ENCODE assay signal across 25 mouse cellular contexts in genomic region chr11:64846577-64847147, GRCm38 (mm10).
DNase-seq lines count a peak whose midpoint lies in the region; ATAC-seq and TF ChIP-seq lines count a peak whose summit lies in the region.
"Had no signal": no experiment of that assay in that cellular context is flagged by ENCODE, and none has a peak within 500 bp of the region (broad histone marks: within the 10 kb centered on the region; RNA-seq: fewer than 3 reads in every experiment).

No protein-coding gene starts in this region.

- H3K9ac ChIP-seq in forebrain, embryonic 11.5 days (ENCODE audit: low read length), result no peak overlapping the region
- no peak overlapping the region for H3K9ac ChIP-seq in forebrain, postnatal 0 days
- H3K9ac ChIP-seq in lung, embryonic 16.5 days (ENCODE audit: low read length), result no peak overlapping the region
- H3K9ac ChIP-seq in lung, postnatal 0 days (replicated peaks; ENCODE audit: low read depth), result no peak overlapping the region
- no peak overlapping the region for H3K9ac ChIP-seq in forebrain, embryonic 14.5 days (ENCODE audit: low read length)
- no peak overlapping the region for H3K9ac ChIP-seq in forebrain, embryonic 16.5 days (replicated peaks; ENCODE audit: low read depth, low read length)
- H3K9ac ChIP-seq: embryonic facial prominence, embryonic 12.5 days had no signal

- no peak for TF ChIP-seq EP300 in lung, postnatal 0 days (IDR thresholded peaks at IDR 0.05)

- H3K4me3 ChIP-seq in forebrain, embryonic 11.5 days (ENCODE audit: low read depth, low read length), result no peak overlapping the region
- H3K4me3 ChIP-seq in forebrain, postnatal 0 days (ENCODE audit: low read depth, low read length), result no peak overlapping the region
- no peak overlapping the region for H3K4me3 ChIP-seq in lung, embryonic 16.5 days (ENCODE audit: low read length)
- H3K4me3 ChIP-seq in lung, postnatal 0 days (ENCODE audit: low read depth, low read length), result no peak overlapping the region
- no peak overlapping the region for H3K4me3 ChIP-seq in forebrain, embryonic 14.5 days (ENCODE audit: low read depth, low read length)
- no peak overlapping the region for H3K4me3 ChIP-seq in forebrain, embryonic 16.5 days (replicated peaks; ENCODE audit: low read length)
- H3K4me3 ChIP-seq in embryonic facial prominence, embryonic 10.5 days, result no peak overlapping the region
- H3K4me3 ChIP-seq: embryonic facial prominence, embryonic 12.5 days had no signal

- no peak for TF ChIP-seq CTCF in forebrain, postnatal 0 days (IDR thresholded peaks at IDR 0.05; ENCODE audit: low read depth)
- TF ChIP-seq CTCF in lung, postnatal 0 days (IDR thresholded peaks at IDR 0.05), result no peak

- peak; percentile 56; the same call in 1 of the 2 replicates for ATAC-seq in forebrain, embryonic 11.5 days (replicated peaks; ENCODE audit: low FRiP score)
- no peak for ATAC-seq in forebrain, postnatal 0 days
- ATAC-seq in lung, embryonic 16.5 days (ENCODE audit: low read depth), result peak; percentile 54; the same call in 1 of the 2 replicates
- no peak for ATAC-seq in lung, postnatal 0 days
- ATAC-seq in forebrain, embryonic 14.5 days, result peak; percentile 82
- ATAC-seq in forebrain, embryonic 16.5 days, result peak; percentile 52; the same call in 1 of the 2 replicates
- ATAC-seq: activated CD4-positive, CD25-positive, alpha-beta regulatory T cell, adult 4 months; CD4-positive, CD25-positive, alpha-beta regulatory T cell, adult 4 months; Patski had no signal

- H3K9me3 ChIP-seq in forebrain, embryonic 11.5 days (ENCODE audit: control insufficient read depth, low read length), result no peaks in the 10 kb centered on the region
- H3K9me3 ChIP-seq in forebrain, postnatal 0 days (ENCODE audit: low read length), result no peaks in the 10 kb centered on the region
- no peaks in the 10 kb centered on the region for H3K9me3 ChIP-seq in lung, embryonic 16.5 days (ENCODE audit: control insufficient read depth, low read length)
- H3K9me3 ChIP-seq in lung, postnatal 0 days (ENCODE audit: low read length), result no peaks in the 10 kb centered on the region
- H3K9me3 ChIP-seq in forebrain, embryonic 14.5 days (replicated peaks; ENCODE audit: control insufficient read depth, low read length), result no peaks in the 10 kb centered on the region
- H3K9me3 ChIP-seq in forebrain, embryonic 16.5 days (ENCODE audit: control insufficient read depth, low read length), result no peaks in the 10 kb centered on the region
- no peaks in the 10 kb centered on the region for H3K9me3 ChIP-seq in embryonic facial prominence, embryonic 10.5 days
- H3K9me3 ChIP-seq: embryonic facial prominence, embryonic 12.5 days had no signal

- H3K4me2 ChIP-seq in forebrain, embryonic 11.5 days (ENCODE audit: low read depth, low read length, severe bottlenecking), result no peak overlapping the region
- H3K4me2 ChIP-seq in forebrain, postnatal 0 days (ENCODE audit: low read depth), result no peak overlapping the region
- no peak overlapping the region for H3K4me2 ChIP-seq in lung, embryonic 16.5 days (ENCODE audit: low read depth, low read length)
- H3K4me2 ChIP-seq in lung, postnatal 0 days (replicated peaks; ENCODE audit: low read depth, low read length), result no peak overlapping the region
- no peak overlapping the region for H3K4me2 ChIP-seq in forebrain, embryonic 14.5 days (ENCODE audit: low read length)
- no peak overlapping the region for H3K4me2 ChIP-seq in forebrain, embryonic 16.5 days (ENCODE audit: low read length)
- H3K4me2 ChIP-seq: embryonic facial prominence, embryonic 12.5 days had no signal

- no peaks in the 10 kb centered on the region for H3K36me3 ChIP-seq in forebrain, embryonic 11.5 days (ENCODE audit: control insufficient read depth, insufficient read depth, low read length)
- H3K36me3 ChIP-seq in forebrain, postnatal 0 days (ENCODE audit: insufficient read depth), result no peaks in the 10 kb centered on the region
- no peaks in the 10 kb centered on the region for H3K36me3 ChIP-seq in lung, embryonic 16.5 days (ENCODE audit: control insufficient read depth, insufficient read depth, low read length)
- H3K36me3 ChIP-seq in lung, postnatal 0 days (ENCODE audit: insufficient read depth, low read length), result no peaks in the 10 kb centered on the region
- no peaks in the 10 kb centered on the region for H3K36me3 ChIP-seq in forebrain, embryonic 14.5 days (ENCODE audit: control insufficient read depth, insufficient read depth, low read length)
- H3K36me3 ChIP-seq in forebrain, embryonic 16.5 days (ENCODE audit: control insufficient read depth, insufficient read depth), result no peaks in the 10 kb centered on the region
- no peaks in the 10 kb centered on the region for H3K36me3 ChIP-seq in embryonic facial prominence, embryonic 10.5 days (replicated peaks)
- H3K36me3 ChIP-seq: embryonic facial prominence, embryonic 12.5 days; G1E had no signal

- H3K27me3 ChIP-seq in forebrain, embryonic 11.5 days (ENCODE audit: control insufficient read depth, insufficient read depth, low read length), result no peaks in the 10 kb centered on the region
- no peaks in the 10 kb centered on the region for H3K27me3 ChIP-seq in forebrain, postnatal 0 days (ENCODE audit: insufficient read depth, low read length)
- H3K27me3 ChIP-seq in lung, embryonic 16.5 days (ENCODE audit: control insufficient read depth, insufficient read depth, low read depth, low read length), result no peaks in the 10 kb centered on the region
- H3K27me3 ChIP-seq in lung, postnatal 0 days (replicated peaks; ENCODE audit: insufficient read depth, low read length), result no peaks in the 10 kb centered on the region
- no peaks in the 10 kb centered on the region for H3K27me3 ChIP-seq in forebrain, embryonic 14.5 days (replicated peaks; ENCODE audit: control insufficient read depth, insufficient read depth, low read length)
- no peaks in the 10 kb centered on the region for H3K27me3 ChIP-seq in forebrain, embryonic 16.5 days (replicated peaks; ENCODE audit: control insufficient read depth, insufficient read depth, low read length)
- no peaks in the 10 kb centered on the region for H3K27me3 ChIP-seq in embryonic facial prominence, embryonic 10.5 days (replicated peaks; ENCODE audit: low read depth, poor library complexity, severe bottlenecking)
- H3K27me3 ChIP-seq: CH12.LX; embryonic facial prominence, embryonic 12.5 days had no signal

- WGBS in forebrain, embryonic 11.5 days, result 65% methylated on average over 7 of the region's 7 CpGs
- 25% methylated on average over 7 of the region's 7 CpGs for WGBS in forebrain, postnatal 0 days
- WGBS in lung, embryonic 16.5 days, result 72% methylated on average over 7 of the region's 7 CpGs
- 64% methylated on average over 7 of the region's 7 CpGs for WGBS in lung, postnatal 0 days
- WGBS in forebrain, embryonic 14.5 days, result 18% methylated on average over 7 of the region's 7 CpGs
- WGBS in forebrain, embryonic 16.5 days, result 21% methylated on average over 7 of the region's 7 CpGs
- whole genome bisulfite sequencing in embryonic facial prominence, embryonic 10.5 days, result 87% methylated on average over 7 of the region's 7 CpGs

- H3K27ac ChIP-seq in forebrain, embryonic 11.5 days (ENCODE audit: low read depth, low read length), result no peak overlapping the region
- H3K27ac ChIP-seq in forebrain, postnatal 0 days (ENCODE audit: low read depth, low read length), result no peak overlapping the region
- no peak overlapping the region for H3K27ac ChIP-seq in lung, embryonic 16.5 days (ENCODE audit: low read length)
- H3K27ac ChIP-seq in lung, postnatal 0 days (ENCODE audit: low read length), result no peak overlapping the region
- no peak overlapping the region for H3K27ac ChIP-seq in forebrain, embryonic 14.5 days (ENCODE audit: low read depth, low read length)
- H3K27ac ChIP-seq in forebrain, embryonic 16.5 days (ENCODE audit: low read length), result no peak overlapping the region
- H3K27ac ChIP-seq in embryonic facial prominence, embryonic 10.5 days (replicated peaks), result no peak overlapping the region
- H3K27ac ChIP-seq: embryonic facial prominence, embryonic 12.5 days had no signal

- H3K4me1 ChIP-seq in forebrain, embryonic 11.5 days (replicated peaks; ENCODE audit: control insufficient read depth, insufficient read depth, low read length), result no peaks in the 10 kb centered on the region
- H3K4me1 ChIP-seq in forebrain, postnatal 0 days (ENCODE audit: insufficient read depth), result no peaks in the 10 kb centered on the region
- peaks cover 5% of the 10 kb centered on the region for H3K4me1 ChIP-seq in lung, embryonic 16.5 days (replicated peaks; ENCODE audit: control insufficient read depth, insufficient read depth, low read length)
- H3K4me1 ChIP-seq in lung, postnatal 0 days (ENCODE audit: insufficient read depth, low read depth, low read length), result no peaks in the 10 kb centered on the region
- no peaks in the 10 kb centered on the region for H3K4me1 ChIP-seq in forebrain, embryonic 14.5 days (ENCODE audit: control insufficient read depth, insufficient read depth, low read length)
- H3K4me1 ChIP-seq in forebrain, embryonic 16.5 days (replicated peaks; ENCODE audit: control insufficient read depth, insufficient read depth, low read length), result no peaks in the 10 kb centered on the region
- H3K4me1 ChIP-seq in embryonic facial prominence, embryonic 10.5 days, result peaks cover 11% of the 10 kb centered on the region
- H3K4me1 ChIP-seq: embryonic facial prominence, embryonic 12.5 days had no signal

- DNase-seq in forebrain, embryonic 11.5 days (ENCODE audit: low spot score), result no peak
- DNase-seq in forebrain, postnatal 0 days, result no peak
- DNase-seq in lung, postnatal 0 days (ENCODE audit: low spot score), result no peak
- peak; percentile 75 for DNase-seq in forebrain, embryonic 14.5 days (ENCODE audit: low spot score)
- DNase-seq in embryonic facial prominence, embryonic 10.5 days (ENCODE audit: low spot score), result no peak
- no peak for DNase-seq in right cerebral cortex, adult 2 months (ENCODE audit: low spot score in 2 of 2)
- DNase-seq: adrenal gland, adult 8-10 months; adrenal gland, postnatal 14 days; adrenal gland, postnatal 36 days; B cell, adult 2 months; cerebellum, adult 11 months; cerebellum, adult 18-20 months; cerebellum, adult 8-10 months; cerebellum, adult 9-11 months; cerebellum, postnatal 14 days; cerebellum, postnatal 36 days; embryo, embryonic 11 days had no signal

Comparison
In these comparisons a context has a peak if more than half of its experiments do, and no peak if none do; other contexts are left out.
1. ATAC-seq: peak in forebrain, embryonic 11.5 days (single experiment), lung, embryonic 16.5 days (single experiment), forebrain, embryonic 14.5 days (single experiment) and forebrain, embryonic 16.5 days (single experiment); none in forebrain, postnatal 0 days (single experiment) and lung, postnatal 0 days (single experiment).